Mouse (Mus musculus): ENCODE results near the gene Socs1. TPM values are rescaled to one million over a fixed set of nuclear protein-coding genes. Genes with fewer than 3 reads are reported as not detected.
"Not testable (repeated sequence)": the region's sequence is repeated elsewhere in the genome, so short reads cannot be mapped to it uniquely, and the experiment has no call there.

The Socs1 gene
- polyA plus RNA-seq, 1 experiment: 7.3 TPM

DNA sequence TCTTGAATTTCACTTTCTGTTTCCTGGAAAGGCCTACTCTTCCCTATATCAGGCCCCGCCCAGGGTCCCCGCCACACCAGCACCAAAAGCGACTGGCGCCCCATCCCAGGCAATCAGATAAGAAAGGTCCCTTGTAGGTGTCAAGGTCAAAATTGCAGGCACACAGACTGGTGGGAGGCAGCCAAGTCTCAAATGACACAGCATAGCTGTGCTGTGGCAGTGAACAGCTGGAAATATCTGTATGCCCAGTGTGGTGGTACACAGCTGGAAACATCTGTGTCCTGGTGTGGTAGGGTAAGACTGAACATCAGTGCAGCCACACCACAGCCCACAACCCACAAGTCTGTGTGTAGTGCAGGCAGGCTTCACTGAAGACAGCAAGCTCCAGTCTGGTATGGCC lies 29.5 kb upstream of the Socs1 start:
- no peak overlapping the region for H3K27ac ChIP-seq (ENCODE audit: insufficient read depth, low read length)
- no peak overlapping the region for H3K4me3 ChIP-seq (ENCODE audit: insufficient read depth, low read length)
- TF ChIP-seq CTCF (IDR thresholded peaks at IDR 0.05; ENCODE audit: borderline replicate concordance, insufficient read depth, low read length): no peak
- TF ChIP-seq POLR2A (IDR thresholded peaks at IDR 0.05; ENCODE audit: low read depth, low read length): no peak
- H3K4me1 ChIP-seq (ENCODE audit: control insufficient read depth, insufficient read depth, low read length): no peaks in the 10 kb centered on the region

DNA sequence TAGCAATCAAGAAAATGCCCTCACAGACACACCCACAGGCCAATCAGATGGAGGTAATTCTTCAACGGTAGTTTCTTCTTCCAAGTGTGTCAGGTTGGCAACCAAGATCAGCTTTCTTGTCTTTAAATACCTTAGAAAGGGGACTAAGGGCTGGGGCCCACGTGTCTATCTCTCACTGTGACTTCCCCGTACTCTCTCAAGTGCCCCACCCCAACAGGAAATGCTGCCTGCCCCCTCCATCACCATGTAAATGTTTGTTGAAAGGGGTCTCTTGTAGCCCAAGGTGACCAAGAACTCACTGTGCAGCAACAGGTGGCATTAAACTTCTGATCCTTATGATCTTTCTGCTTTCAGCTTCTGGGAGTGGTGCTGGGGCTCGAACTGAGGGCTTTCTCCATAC lies 28.4 kb upstream of the Socs1 start:
- no peak for TF ChIP-seq CTCF (IDR thresholded peaks at IDR 0.05; ENCODE audit: borderline replicate concordance, insufficient read depth, low read length)
- H3K4me3 ChIP-seq (ENCODE audit: insufficient read depth, low read length): no peak overlapping the region
- no peak overlapping the region for H3K27ac ChIP-seq (ENCODE audit: insufficient read depth, low read length)
- no peaks in the 10 kb centered on the region for H3K4me1 ChIP-seq (ENCODE audit: control insufficient read depth, insufficient read depth, low read length)

GRCm38 (mm10) chr16:10812865-10813371 lies 27.6 kb upstream of the Socs1 start, which contains the start of gene Gm11172:
TSS of gene Gm11172 (plus strand) at chr16:10812915.
- Histone ChIP-seq H3K4me1 (ENCODE audit: control insufficient read depth, insufficient read depth, low read length) (no peaks in the 10 kb centered on the region), H3K4me3 (ENCODE audit: insufficient read depth, low read length) (no peak within 1 kb of the TSS), H3K27ac (ENCODE audit: insufficient read depth, low read length) (no peak within 1 kb of the TSS)
- TF ChIP-seq CTCF (IDR thresholded peaks at IDR 0.05; ENCODE audit: borderline replicate concordance, insufficient read depth, low read length): no peak
- no peak for TF ChIP-seq POLR2A (IDR thresholded peaks at IDR 0.05; ENCODE audit: low read depth, low read length)

- no peak overlapping the region for H3K27ac ChIP-seq (ENCODE audit: insufficient read depth, low read length)
- no peak for TF ChIP-seq POLR2A (IDR thresholded peaks at IDR 0.05; ENCODE audit: low read depth, low read length)
- TF ChIP-seq CTCF (IDR thresholded peaks at IDR 0.05; ENCODE audit: borderline replicate concordance, insufficient read depth, low read length): no peak
- H3K4me1 ChIP-seq (ENCODE audit: control insufficient read depth, insufficient read depth, low read length): no peaks in the 10 kb centered on the region
- no peak overlapping the region for H3K4me3 ChIP-seq (ENCODE audit: insufficient read depth, low read length)
Measured at GRCm38 (mm10) chr16:10810376-10810775, 25.0 kb upstream of the Socs1 start.

DNA sequence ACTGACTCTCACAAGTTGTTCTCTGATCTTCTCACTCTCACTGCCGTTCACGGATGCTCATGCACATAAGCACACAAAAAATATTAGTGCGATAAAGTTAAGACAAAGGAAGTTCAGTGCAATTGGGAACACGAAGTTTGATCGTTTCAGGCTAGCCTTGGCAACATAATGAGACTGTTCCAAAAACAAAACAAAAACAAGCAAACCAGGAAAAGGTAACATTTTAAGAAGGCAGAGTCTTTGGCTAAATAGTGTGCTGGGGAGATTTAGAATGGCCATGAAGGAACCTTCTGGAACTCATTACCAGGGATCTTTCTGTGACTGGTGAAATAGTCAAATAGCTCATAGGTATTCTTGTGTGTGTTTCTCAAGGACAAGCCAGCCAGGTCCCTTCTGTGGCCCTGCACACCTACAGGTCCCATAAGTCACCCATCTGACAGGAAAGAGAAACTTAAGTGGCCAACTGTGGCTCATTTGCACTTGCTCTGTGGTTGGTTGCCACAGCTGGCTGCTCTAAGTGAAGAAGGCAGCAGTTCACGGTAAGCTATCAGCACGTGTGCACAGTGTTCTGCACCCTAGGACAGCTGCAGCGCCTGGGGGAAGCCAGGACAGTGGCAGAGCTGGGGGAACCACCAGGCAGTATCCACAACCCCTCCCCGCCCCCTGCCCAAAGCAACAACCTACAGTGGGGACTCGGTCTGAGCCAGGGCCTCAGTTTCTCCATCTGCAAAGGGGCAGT lies 20.6 kb upstream of the Socs1 start, which contains the start of gene Prm1:
TSS of gene Prm1 (minus strand) at position 51 of the 739 bp plus-strand sequence.
- Histone ChIP-seq H3K4me3 (ENCODE audit: insufficient read depth, low read length) (no peak within 1 kb of the TSS), H3K4me1 (ENCODE audit: control insufficient read depth, insufficient read depth, low read length) (no peaks in the 10 kb centered on the region), H3K27ac (ENCODE audit: insufficient read depth, low read length) (no peak within 1 kb of the TSS)
- TF ChIP-seq POLR2A (IDR thresholded peaks at IDR 0.05; ENCODE audit: low read depth, low read length): no peak
- TF ChIP-seq CTCF (IDR thresholded peaks at IDR 0.05; ENCODE audit: borderline replicate concordance, insufficient read depth, low read length): no peak

GRCm38 (mm10) chr16:10802420-10802819 lies 17.1 kb upstream of the Socs1 start:
- not testable (repeated sequence) for H3K27ac ChIP-seq (ENCODE audit: insufficient read depth, low read length); H3K4me3 ChIP-seq (ENCODE audit: insufficient read depth, low read length); H3K4me1 ChIP-seq (ENCODE audit: control insufficient read depth, insufficient read depth, low read length)

DNA sequence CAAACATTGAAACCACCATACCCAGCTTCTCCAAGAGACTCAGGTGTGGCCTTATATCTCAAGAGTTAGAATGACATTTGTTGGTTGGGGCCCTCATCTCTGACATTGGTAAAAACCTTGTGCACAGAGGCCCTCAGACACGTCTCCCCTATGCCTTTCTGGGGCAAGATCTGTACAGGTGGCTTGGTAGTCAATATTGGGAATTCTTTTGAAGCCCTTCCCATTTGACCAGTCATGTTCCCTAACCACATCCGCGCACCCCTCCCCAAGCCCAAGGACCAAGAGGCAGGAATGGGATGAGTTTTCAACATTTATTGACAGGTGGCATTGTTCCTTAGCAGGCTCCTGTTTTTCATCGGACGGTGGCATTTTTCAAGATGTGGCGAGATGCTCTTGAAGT lies 10.7 kb upstream of the Socs1 start, which contains the start of gene Prm2:
TSS of gene Prm2 (minus strand) at position 101 of the 400 bp plus-strand sequence.
- Histone ChIP-seq H3K4me1 (ENCODE audit: control insufficient read depth, insufficient read depth, low read length) (no peaks in the 10 kb centered on the region), H3K4me3 (ENCODE audit: insufficient read depth, low read length) (no peak within 1 kb of the TSS), H3K27ac (ENCODE audit: insufficient read depth, low read length) (no peak within 1 kb of the TSS)
- no peak for TF ChIP-seq CTCF (IDR thresholded peaks at IDR 0.05; ENCODE audit: borderline replicate concordance, insufficient read depth, low read length)
- no peak for TF ChIP-seq POLR2A (IDR thresholded peaks at IDR 0.05; ENCODE audit: low read depth, low read length)

DNA sequence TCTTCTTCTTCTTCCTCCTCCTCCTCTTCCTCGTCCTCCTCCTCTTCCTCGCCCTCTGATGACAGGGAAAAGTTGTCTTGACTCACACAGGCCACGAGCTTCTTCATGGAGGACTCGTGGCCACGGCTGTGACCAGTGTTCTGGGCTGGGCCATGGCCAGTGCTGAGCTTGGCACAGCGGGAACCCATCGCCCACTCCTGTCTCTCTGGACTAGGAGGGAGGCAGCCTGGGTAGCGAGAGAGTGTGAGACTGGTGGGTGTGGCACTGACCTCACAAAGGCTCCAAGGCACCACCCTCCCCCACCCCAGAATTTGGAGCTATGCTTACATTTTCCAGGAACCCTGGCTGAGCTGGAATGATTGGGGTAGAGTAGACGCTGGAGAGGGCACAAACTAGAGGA lies 5.4 kb upstream of the Socs1 start, which contains the start of gene Prm3:
TSS of gene Prm3 (minus strand) at position 213 of the 400 bp plus-strand sequence.
- Histone ChIP-seq H3K4me1 (ENCODE audit: control insufficient read depth, insufficient read depth, low read length) (0 out of 2 replicates have a peak, but pooled peaks cover 3% of the 10 kb centered on the region), H3K4me3 (ENCODE audit: insufficient read depth, low read length) (no peak within 1 kb of the TSS), H3K27ac (ENCODE audit: insufficient read depth, low read length) (no peak within 1 kb of the TSS)
- no peak for TF ChIP-seq CTCF (IDR thresholded peaks at IDR 0.05; ENCODE audit: borderline replicate concordance, insufficient read depth, low read length)
- no peak for TF ChIP-seq POLR2A (IDR thresholded peaks at IDR 0.05; ENCODE audit: low read depth, low read length)

- Histone ChIP-seq H3K27ac (ENCODE audit: insufficient read depth, low read length) (no peak overlapping the region), H3K4me1 (ENCODE audit: control insufficient read depth, insufficient read depth, low read length) (0 out of 2 replicates have a peak, but pooled peaks cover 3% of the 10 kb centered on the region), H3K4me3 (ENCODE audit: insufficient read depth, low read length) (no peak overlapping the region)
- TF ChIP-seq POLR2A (IDR thresholded peaks at IDR 0.05; ENCODE audit: low read depth, low read length) (no peak), CTCF (IDR thresholded peaks at IDR 0.05; ENCODE audit: borderline replicate concordance, insufficient read depth, low read length) (no peak)
Measured at GRCm38 (mm10) chr16:10788866-10789265, 3.5 kb upstream of the Socs1 start.

- Histone ChIP-seq H3K27ac (ENCODE audit: insufficient read depth, low read length) (no peak within 1 kb of the TSS; the same call in 1 of the 2 replicates), H3K4me3 (ENCODE audit: insufficient read depth, low read length) (no peak within 1 kb of the TSS), H3K4me1 (ENCODE audit: control insufficient read depth, insufficient read depth, low read length) (0 out of 2 replicates have a peak, but pooled peaks cover 3% of the 10 kb centered on the region)
- TF ChIP-seq POLR2A (IDR thresholded peaks at IDR 0.05; ENCODE audit: low read depth, low read length) (no peak), CTCF (IDR thresholded peaks at IDR 0.05; ENCODE audit: borderline replicate concordance, insufficient read depth, low read length) (no peak)
Measured at GRCm38 (mm10) chr16:10788271-10788670, 2.9 kb upstream of the Socs1 start, which contains the start of gene Tnp2. TSS of gene Tnp2 (minus strand) at chr16:10788660.
